Mouse (Mus musculus) megakaryocyte progenitor cell, adult 5-6 weeks (primary cell): ENCODE results near the gene Gins1. TPM values are rescaled to one million over a fixed set of nuclear protein-coding genes. Genes with fewer than 3 reads are reported as not detected.
A peak's percentile ranks its signal among the peaks of the same experiment; 100 is the strongest.
"Not testable (repeated sequence)": the region's sequence is repeated elsewhere in the genome, so short reads cannot be mapped to it uniquely, and the experiment has no call there.

Experiments used
- ATAC-seq: replicated peaks from 2 replicates; pipeline ENCODE4 v1.8.0; 2016; ENCODE audit warnings: mild to moderate bottlenecking, moderate TSS enrichment, inconsistent platforms; ENCODE audit not compliant: poor library complexity
- total RNA-seq, 2 experiments: library from RNA; stranded (forward) in 1 of 2; stranded (reverse) in 1 of 2; fragments of 157-497, 149-512 nt in 1 of 2; fragments of 200-1000 nt in 1 of 2; gene quantifications; 2 replicates each; pipeline versions ENCODE4 v1.2.3 to v1.2.4; 2015 to 2017

Gene Gins1
- total RNA-seq (2015), result 82.0 and 95.8 TPM in 2 replicates
- 126 and 140 TPM in 2 replicates for total RNA-seq (2017)

- peak; percentile 35 for ATAC-seq
Observed at GRCm38 (mm10) chr2:150904936-150905450, at the start of gene Gins1. Gene Gins1, plus strand, starts transcription at chr2:150905400.

DNA sequence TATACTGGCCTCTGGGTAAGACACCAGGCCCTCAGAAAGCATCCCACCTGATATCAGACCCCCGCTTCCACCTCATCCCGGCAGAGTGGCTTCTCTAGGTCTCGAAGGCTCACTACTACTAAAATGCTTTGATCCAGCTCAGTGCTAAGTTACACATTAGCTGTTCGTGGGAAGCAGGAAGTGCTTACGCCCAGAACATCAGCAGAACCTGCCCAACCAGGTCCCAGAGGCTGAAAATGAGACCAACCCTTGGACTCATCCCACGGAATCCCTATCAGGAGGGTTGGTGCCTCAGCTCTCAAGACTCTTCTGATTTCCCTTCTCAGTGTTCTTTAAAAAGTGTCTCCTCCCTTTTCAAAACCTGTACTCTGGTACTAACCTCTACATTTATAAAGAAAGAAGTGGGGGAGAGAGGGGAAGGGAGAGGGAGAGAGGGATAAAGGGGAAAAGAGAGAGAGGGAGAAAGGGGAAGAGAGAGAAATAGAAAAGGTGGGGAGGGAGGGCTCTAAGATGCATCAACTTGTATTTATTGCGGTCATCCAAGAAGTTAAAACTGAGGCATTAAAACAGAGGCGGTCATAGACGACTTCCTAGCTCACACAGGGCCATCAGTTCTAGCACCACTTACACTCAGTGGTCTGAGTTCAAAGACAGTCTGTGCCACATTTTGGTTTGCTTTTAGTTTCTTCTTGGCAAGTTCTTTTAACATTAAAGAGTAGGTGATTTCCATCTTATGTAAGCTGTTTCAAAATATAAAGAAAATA is 46.3 kb upstream of the Gins1 start:
- ATAC-seq, result no peak

DNA sequence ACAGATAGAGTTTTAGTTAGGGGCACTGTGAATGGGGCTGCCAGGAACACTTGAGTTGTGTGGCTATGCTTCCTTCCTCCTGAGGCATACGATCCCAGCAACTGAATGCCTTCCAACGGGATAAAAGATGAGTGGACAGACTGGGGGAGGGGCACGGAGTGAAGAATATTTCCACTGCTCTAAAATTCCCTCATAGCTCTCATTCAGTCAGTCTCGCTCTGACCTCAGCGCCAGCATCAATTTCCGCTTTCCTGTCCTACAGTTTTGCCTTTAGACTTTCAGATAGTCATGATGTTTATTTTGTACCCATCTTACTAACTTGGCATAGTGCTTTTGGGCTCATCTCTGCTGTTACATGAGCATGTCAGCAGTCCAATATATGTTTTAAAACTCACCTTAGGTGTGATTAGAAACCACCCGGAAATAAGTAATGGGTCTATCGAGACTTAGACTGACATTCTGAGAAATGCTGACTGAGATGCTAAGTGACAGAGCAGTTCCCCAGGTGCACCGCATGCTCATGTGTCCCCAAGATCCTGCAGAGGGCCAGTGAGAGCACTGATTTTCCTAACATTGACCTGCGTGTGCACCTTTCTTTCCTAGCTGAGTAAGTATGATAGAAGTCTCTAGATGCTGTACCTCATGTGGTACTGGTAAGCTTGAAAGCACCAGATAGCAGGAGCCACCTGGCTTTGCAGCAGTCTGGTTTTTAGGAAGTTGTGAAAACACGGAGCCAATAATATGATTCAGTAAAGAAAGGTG is 45.3 kb upstream of the Gins1 start:
- no peak for ATAC-seq

DNA sequence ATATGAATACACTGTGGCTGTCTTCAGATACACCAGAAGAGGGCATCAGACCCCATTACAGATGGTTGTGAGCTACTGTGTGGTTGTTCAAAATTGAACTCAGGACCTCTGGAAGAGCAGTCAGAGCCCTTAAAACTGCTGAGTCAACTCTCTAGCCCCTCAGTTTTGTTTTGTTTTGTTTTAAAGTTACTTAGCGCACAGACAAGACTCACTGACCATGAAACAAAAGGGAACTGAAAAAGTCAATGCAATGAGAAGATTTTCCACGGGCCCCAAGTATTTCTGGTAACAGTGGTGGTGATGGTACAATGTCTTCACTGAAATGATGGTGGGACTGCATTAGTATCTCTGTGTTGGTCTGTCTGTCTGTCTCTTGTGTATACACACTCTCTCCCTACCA is 44.1 kb upstream of the Gins1 start:
- peak; percentile 61 for ATAC-seq

DNA sequence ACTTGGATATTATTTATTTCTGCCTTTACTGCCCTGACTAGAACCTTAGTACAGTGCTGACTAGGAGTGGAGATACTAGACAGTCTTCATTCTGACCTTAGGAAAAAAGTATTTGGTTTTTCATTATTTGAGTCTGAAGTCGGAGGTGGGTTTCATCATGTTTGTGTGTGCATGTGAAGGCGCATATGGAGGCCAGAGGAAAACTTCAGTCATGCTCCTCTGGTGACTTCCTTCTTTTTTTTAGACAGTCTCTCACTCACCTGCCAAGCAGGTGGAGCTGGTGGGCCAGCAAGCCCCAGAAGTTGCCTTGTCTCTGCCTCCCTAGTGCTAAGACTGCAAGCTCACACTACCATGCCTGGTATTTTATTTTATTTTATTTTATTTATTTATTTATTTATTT is 38.2 kb upstream of the Gins1 start:
- ATAC-seq, result no peak

DNA sequence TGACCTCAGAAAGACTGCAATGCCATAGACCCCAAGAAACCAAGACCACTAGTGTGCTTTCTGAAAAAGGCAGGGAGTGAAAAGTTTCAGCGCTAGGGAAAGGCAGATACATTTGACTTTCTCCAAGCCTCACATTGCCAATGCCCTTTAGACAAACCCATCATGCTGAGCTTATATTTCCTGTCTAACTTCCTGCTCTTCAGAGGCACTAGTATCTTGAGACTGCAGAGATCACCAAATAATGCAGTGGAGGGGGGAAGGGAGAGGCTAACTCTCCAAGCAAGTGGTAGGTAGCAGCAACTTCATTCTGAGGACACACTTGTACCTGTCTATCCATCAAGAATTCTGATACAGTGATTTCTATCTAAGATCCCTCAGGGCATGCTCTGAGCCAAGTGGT is 35.8 kb upstream of the Gins1 start:
- ATAC-seq, result peak; percentile 57

DNA sequence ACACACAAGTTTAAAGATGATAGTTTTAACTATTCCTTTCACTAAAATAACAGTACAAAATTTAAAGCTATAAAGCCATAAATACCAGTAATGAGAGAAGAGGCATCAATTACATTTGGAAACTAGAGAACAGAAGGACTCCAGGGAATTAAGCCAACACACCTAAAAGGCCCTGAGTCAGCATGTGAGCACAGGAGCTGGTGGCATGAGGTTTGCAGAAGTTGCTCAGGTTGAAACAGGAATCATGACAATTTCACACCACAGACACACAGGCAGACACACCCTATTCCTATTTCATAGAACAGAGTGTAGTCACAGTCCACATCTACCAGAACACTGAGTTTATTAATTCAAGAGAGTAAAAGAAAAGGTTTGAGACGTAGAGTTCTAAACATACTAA is 30.7 kb upstream of the Gins1 start:
- ATAC-seq, result peak; percentile 75

- ATAC-seq, result peak; percentile 59
Observed at GRCm38 (mm10) chr2:150875226-150875625, 30.0 kb upstream of the Gins1 start.

GRCm38 (mm10) chr2:150877561-150877960 is 27.6 kb upstream of the Gins1 start:
- no peak for ATAC-seq

- ATAC-seq, result no peak
Observed at GRCm38 (mm10) chr2:150884075-150884778, 21.0 kb upstream of the Gins1 start.

- no peak for ATAC-seq
Observed at GRCm38 (mm10) chr2:150884779-150885110, 20.5 kb upstream of the Gins1 start.

DNA sequence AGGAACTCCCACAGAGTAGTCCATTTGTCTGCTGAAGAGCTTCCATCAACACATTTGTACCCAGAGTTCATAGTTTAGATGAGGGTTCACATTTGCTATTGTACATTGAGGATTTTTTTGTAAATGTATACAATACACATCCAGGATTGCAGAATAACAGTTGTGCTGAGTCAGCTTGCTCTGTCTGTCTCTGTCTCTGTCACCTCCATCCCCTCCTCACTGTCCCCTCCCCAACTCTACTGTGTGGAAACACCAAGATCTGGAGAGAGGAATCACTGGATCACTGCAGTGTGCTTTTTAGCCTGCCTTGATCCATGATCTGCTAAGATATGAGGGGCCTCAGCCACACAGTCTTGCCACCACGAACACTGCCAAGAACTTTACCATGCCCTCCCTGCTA is 19.4 kb upstream of the Gins1 start:
- ATAC-seq, result 0 out of 2 replicates have a peak, but pooled peaks have one; percentile 10

DNA sequence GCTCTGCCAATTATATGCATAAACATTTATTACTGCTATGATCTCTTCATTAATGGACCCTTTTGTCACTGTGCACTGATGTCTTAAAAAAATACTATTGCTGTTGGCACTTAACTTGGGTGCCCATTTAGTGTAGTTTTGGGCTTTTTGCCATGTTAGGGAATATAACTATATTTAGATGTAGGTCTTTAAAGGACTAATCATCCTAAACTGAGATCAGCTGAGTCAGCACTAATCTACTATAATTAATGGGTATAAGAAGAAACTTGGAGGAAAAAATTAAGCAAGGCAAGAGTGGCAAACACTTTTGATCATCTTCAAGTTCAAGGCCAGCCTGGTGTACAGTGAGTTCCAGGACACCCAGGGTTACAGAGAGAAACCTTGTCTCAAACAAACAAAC is 18.9 kb upstream of the Gins1 start:
- no peak for ATAC-seq

GRCm38 (mm10) chr2:150887370-150887769 is 17.8 kb upstream of the Gins1 start:
- peak; percentile 30; the same call in 1 of the 2 replicates for ATAC-seq

DNA sequence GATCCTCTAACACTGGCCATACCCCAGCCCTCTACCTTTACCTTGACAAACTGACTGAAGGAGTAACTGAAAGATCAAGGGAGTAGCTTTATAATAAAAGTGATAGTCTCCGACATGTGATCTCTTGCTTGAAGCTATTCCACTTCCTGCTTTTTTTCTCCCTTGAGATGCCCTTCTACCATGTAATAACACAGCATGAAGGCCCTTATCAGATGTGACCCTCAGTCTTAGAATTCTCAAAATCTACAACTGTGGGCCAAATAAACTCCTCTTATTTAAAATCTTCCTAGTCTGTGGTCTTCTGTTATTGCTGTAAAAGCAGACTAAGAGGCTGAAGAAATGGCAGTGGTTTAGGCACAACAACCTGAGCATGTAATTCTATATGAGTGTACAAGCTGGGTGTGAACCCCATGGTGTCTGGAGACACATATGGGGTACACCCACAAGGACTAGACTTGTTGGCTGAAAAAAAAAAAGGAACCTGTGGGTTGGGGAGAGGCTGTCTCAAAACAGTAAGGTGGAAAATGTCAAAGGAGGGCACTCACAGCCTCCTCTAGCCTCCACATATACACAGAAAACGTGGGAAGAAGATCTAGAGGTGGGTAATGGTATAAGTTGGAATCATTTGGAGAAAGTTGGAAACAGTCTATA is 10.5 kb upstream of the Gins1 start:
- ATAC-seq, result peak; percentile 34

DNA sequence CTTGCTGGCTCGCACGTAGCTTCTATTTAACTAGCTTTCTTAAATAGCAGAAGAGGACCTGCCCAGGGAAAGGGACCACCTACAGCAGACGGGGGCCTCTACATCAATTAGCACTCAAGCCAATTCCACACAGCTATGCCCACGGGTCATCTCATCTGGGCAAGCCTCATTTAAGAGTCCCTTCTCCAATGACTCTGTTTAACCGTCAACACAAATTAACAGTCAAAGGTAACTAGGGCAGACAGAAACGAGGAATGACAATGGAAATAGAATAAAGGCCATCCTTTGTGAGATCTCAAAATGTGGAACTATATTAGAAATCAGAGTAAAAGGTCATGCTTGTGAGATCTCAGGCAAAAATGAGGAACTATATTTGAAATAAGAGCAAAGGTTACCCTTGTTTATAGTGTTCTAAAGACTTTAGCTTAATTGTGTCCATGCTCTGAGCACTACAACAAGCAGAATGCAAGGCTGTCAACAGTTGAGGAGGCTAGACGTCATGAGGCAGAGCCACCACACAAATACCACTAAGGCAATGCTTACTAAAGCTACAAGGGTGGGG is 9.4 kb upstream of the Gins1 start:
- ATAC-seq, result no peak

GRCm38 (mm10) chr2:150900341-150900740 is 4.9 kb upstream of the Gins1 start:
- ATAC-seq, result no peak

- no peak for ATAC-seq
Observed at GRCm38 (mm10) chr2:150902347-150902746, 2.9 kb upstream of the Gins1 start.

- ATAC-seq, result peak; percentile 88
Observed at GRCm38 (mm10) chr2:150904272-150904935, 796 bp upstream of the Gins1 start, which contains the start of gene Abhd12. Gene Abhd12, minus strand, starts transcription at chr2:150904741.

DNA sequence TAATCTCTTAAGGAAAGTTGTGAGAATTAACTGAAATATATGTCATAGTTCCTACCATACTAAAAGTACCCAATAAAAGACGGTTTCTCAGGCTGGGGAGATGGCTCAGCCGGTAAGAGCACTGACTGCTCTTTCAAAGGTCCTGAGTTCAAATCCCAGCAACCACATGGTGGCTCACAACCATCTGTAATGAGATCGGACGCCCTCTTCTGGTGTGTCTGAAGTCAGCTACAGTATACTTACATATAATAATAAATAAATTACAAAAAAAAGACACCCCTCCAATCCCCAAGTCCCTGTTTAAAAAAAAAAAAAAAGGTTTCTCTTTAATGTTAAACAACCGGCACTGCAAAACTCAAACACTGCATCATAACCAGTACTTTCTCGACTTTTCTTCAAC is 3.7 kb downstream of the Gins1 start:
- ATAC-seq, result not testable (repeated sequence)
